Mouse (Mus musculus) neural tube, embryonic 11.5 days (tissue): ENCODE results near the gene Raet1e. TPM values are rescaled to one million over a fixed set of nuclear protein-coding genes. Genes with fewer than 3 reads are reported as not detected.
"Not testable (repeated sequence)": the region's sequence is repeated elsewhere in the genome, so short reads cannot be mapped to it uniquely, and the experiment has no call there.

Experiments
- ATAC-seq: fragments of 200-750 bp; cut with Nextera tagmentation; 2 replicates; pipeline ENCODE4 v1.8.0; 2017; ENCODE audit warnings: moderate number of reproducible peaks, mild to moderate bottlenecking, moderate TSS enrichment, moderate library complexity; ENCODE audit not compliant: insufficient read depth, low FRiP score, low TSS enrichment
- DNase-seq: peaks from one replicate; pipeline ENCODE4 v3.0.0-alpha.2; 2015; ENCODE audit warnings: low spot score
- H3K27ac ChIP-seq: fragments of 300-500 bp; sonication (generic); 2 replicates; pipeline ENCODE4 v1.5.1; 2014; ENCODE audit warnings: low read depth, mild to moderate bottlenecking, low read length
- H3K27me3 ChIP-seq: fragments of 300-500 bp; sonication (generic); 2 replicates; pipeline ENCODE4 v1.6.1; 2014; ENCODE audit warnings: mild to moderate bottlenecking, low read length, mixed read lengths; ENCODE audit not compliant: control insufficient read depth, insufficient read depth
- H3K36me3 ChIP-seq: fragments of 300-500 bp; sonication (generic); 2 replicates; pipeline ENCODE4 v1.6.1; 2014; ENCODE audit warnings: mild to moderate bottlenecking, low read length, moderate library complexity, mixed read lengths; ENCODE audit not compliant: control insufficient read depth, insufficient read depth
- H3K4me1 ChIP-seq: fragments of 300-500 bp; sonication (generic); 2 replicates; pipeline ENCODE4 v1.6.1; 2014; ENCODE audit warnings: low read length, mixed read lengths; ENCODE audit not compliant: control insufficient read depth, insufficient read depth
- H3K4me2 ChIP-seq: fragments of 300-500 bp; sonication (generic); 2 replicates; pipeline ENCODE4 v1.6.1; 2014; ENCODE audit warnings: low read depth, mild to moderate bottlenecking, moderate library complexity
- H3K4me3 ChIP-seq: fragments of 300-500 bp; sonication (generic); 2 replicates; pipeline ENCODE4 v1.5.1; 2014; ENCODE audit warnings: low read depth, low read length
- H3K9ac ChIP-seq: fragments of 300-500 bp; sonication (generic); 2 replicates; pipeline ENCODE4 v1.6.1; 2014; ENCODE audit warnings: mild to moderate bottlenecking, low read length
- H3K9me3 ChIP-seq: fragments of 300-500 bp; sonication (generic); 2 replicates; pipeline ENCODE4 v1.6.1; 2016; ENCODE audit warnings: low read length; ENCODE audit not compliant: control insufficient read depth
- WGBS: fragments of 180-500 bp; shearing (Covaris S2); extraction: QIAGEN DNeasy Blood & Tissue Kit; methylation state at CpG from one replicate; pipeline ENCODE4 v1.1.7; 2014; 5-methylcytosine and 5-hydroxymethylcytosine counted together
- polyA plus RNA-seq: library from polyadenylated mRNA; unstranded; fragments of >200 nt; fragmentation: Nextera tagmentation; extraction: Ambion mirVana; gene quantifications from 2 replicates; pipeline ENCODE4 v1.2.1, GENCODE M21; 2014

Gene Raet1e
- polyA plus RNA-seq, 1 experiment from 2014 or later, result 10.4 TPM

DNA sequence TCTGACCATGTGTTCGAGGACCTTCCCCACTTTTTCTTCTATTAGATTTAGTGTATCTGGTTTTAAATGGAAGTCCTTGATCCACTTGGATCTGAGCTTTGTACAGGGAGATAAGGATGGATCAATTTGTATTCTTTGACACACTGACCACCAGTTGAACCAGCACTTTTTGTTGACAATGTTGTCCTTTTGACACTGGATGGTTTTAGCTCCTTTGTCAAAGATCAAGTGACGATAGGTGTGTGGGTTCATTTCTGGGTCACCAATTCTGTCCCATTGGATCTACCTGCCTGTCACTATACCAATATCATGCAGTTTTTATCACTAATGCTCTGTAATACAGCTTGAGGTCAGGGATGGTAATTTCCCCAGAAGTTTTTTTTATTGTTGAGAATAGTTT, 18.1 kb downstream of the Raet1e start:
- H3K9me3 ChIP-seq, H3K36me3 ChIP-seq, H3K4me3 ChIP-seq, DNase-seq, H3K27me3 ChIP-seq, H3K4me1 ChIP-seq, H3K9ac ChIP-seq, H3K4me2 ChIP-seq, H3K27ac ChIP-seq, ATAC-seq: not testable (repeated sequence)
- WGBS, result 83% methylated on average over 2 of the region's 2 CpGs

GRCm38 (mm10) chr10:22191035-22191434, 32.7 kb downstream of the Raet1e start:
- peak; percentile 34 for DNase-seq
- H3K4me1 ChIP-seq, H3K4me3 ChIP-seq, H3K9ac ChIP-seq, H3K36me3 ChIP-seq, H3K27ac ChIP-seq, H3K9me3 ChIP-seq, H3K27me3 ChIP-seq: not testable (repeated sequence)
- 0 out of 2 replicates have a peak overlapping the region, but pooled peaks have one; percentile 19 for H3K4me2 ChIP-seq
- peak; percentile 79; the same call in 1 of the 2 replicates for ATAC-seq
- WGBS, result 1% methylated on average over 6 of the region's 10 CpGs

GRCm38 (mm10) chr10:22201352-22201751, 43.0 kb downstream of the Raet1e start:
- not testable (repeated sequence) for H3K4me3 ChIP-seq, H3K4me2 ChIP-seq, H3K9ac ChIP-seq, H3K4me1 ChIP-seq, H3K27ac ChIP-seq, H3K9me3 ChIP-seq, H3K36me3 ChIP-seq, DNase-seq, H3K27me3 ChIP-seq, ATAC-seq
- no CpG with 5 or more reads among the region's 3 CpGs for whole genome bisulfite sequencing

- not testable (repeated sequence) for H3K36me3 ChIP-seq, H3K4me1 ChIP-seq, H3K4me2 ChIP-seq, ATAC-seq, H3K9me3 ChIP-seq, H3K27ac ChIP-seq, H3K4me3 ChIP-seq, H3K9ac ChIP-seq, H3K27me3 ChIP-seq, DNase-seq
- no CpG with 5 or more reads among the region's 2 CpGs for WGBS
These were observed 44.6 kb downstream of the Raet1e start for GRCm38 (mm10) chr10:22202784-22203583.

DNA sequence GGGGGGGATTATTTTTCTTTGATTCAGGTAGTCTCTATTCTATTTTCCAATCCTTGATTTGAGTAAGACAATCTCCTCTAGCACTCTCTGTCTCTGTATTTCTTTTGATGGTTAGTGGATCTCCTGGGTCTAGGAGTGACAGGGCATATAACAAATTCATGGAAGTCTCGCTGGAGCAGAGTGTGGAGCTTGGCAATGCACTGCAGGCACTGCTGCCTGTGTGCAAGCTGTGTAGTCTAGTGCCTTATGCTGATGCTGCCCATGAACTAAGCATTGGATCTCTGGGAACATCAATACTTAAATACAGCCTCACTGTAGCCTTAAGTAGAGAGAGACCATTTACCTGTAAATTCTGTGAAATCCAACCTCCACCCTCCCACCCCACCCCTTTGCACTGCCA, 48.1 kb downstream of the Raet1e start:
- H3K4me3 ChIP-seq, H3K27me3 ChIP-seq, H3K4me2 ChIP-seq, H3K4me1 ChIP-seq, H3K9me3 ChIP-seq, DNase-seq, H3K36me3 ChIP-seq, ATAC-seq, H3K9ac ChIP-seq, H3K27ac ChIP-seq: not testable (repeated sequence)
- WGBS, result 67% methylated on average over 1 of the region's 1 CpGs

DNA sequence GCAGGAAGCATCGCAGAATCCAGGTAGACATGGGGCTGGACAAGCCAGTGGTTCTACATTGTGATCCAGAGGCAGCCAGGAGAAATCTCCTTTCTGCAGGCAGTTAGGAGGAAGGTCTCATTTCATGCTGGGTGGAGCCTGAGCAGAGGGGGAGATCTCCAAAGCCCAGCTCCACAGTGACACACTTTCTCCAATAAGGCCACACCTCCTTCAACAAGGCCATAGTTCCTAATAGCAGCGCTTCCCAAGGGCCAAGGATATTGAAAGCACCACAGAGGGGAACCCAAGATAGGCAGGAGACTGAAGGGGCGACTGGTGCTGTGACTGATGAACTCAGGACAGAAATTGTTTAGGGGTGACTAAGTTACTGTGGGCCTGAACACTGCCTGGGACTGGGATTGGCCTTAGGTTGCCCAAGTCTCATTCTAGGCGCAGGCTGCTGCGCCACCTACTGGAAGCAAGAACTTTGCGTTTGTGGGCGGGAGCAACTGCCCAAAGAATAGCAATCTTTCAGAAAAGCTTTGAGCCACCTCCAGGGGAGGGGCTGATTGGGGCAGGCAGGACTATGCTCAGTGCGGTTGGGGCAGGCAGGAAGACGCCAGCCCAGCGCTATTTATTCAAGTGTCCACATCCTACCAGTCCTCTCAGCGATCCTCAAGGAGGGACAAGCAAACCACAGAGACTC, 53.8 kb downstream of the Raet1e start:
- WGBS, result under 1% methylated on average over 8 of the region's 11 CpGs
- not testable (repeated sequence) for H3K9me3 ChIP-seq, H3K27me3 ChIP-seq, H3K9ac ChIP-seq, H3K27ac ChIP-seq, H3K4me2 ChIP-seq, H3K4me3 ChIP-seq, H3K36me3 ChIP-seq, H3K4me1 ChIP-seq
- ATAC-seq (peak; percentile 67), DNase-seq (peak; percentile 43)

GRCm38 (mm10) chr10:22223474-22224349, 65.3 kb downstream of the Raet1e start:
- not testable (repeated sequence) for H3K9ac ChIP-seq, H3K4me2 ChIP-seq, DNase-seq, H3K4me3 ChIP-seq, H3K36me3 ChIP-seq, H3K4me1 ChIP-seq, H3K27me3 ChIP-seq, H3K27ac ChIP-seq, H3K9me3 ChIP-seq
- 17% methylated on average over 1 of the region's 7 CpGs for WGBS
- ATAC-seq, result peak; percentile 60

- DNase-seq, result no peak
- no peak for ATAC-seq
- Histone ChIP-seq H3K27me3 (no peaks in the 10 kb centered on the region), H3K4me2 (no peak overlapping the region), H3K9ac (no peak overlapping the region), H3K36me3 (no peaks in the 10 kb centered on the region), H3K4me3 (no peak overlapping the region), H3K9me3 (no peaks in the 10 kb centered on the region), H3K4me1 (no peaks in the 10 kb centered on the region), H3K27ac (no peak overlapping the region)
- WGBS, result 93% methylated on average over 8 of the region's 8 CpGs
These were observed 106.7 kb downstream of the Raet1e start for GRCm38 (mm10) chr10:22265060-22265459.
